Comparison of ENCODE assay signal across 17 mouse cellular contexts in genomic region chr16:53095396-53095929, GRCm38 (mm10).
A peak's percentile ranks its signal among the peaks of the same experiment; 100 is the strongest.
DNase-seq lines count a peak whose midpoint lies in the region; ATAC-seq and TF ChIP-seq lines count a peak whose summit lies in the region.
"Had no signal": no experiment of that assay in that cellular context is flagged by ENCODE, and none has a peak within 500 bp of the region (broad histone marks: within the 10 kb centered on the region; RNA-seq: fewer than 3 reads in every experiment).

No protein-coding gene starts in this region.

- H3K9me3 ChIP-seq in intestine, embryonic 16.5 days (ENCODE audit: control insufficient read depth, low read length), result no peaks in the 10 kb centered on the region
- no peaks in the 10 kb centered on the region for H3K9me3 ChIP-seq in intestine, embryonic 15.5 days
- no peaks in the 10 kb centered on the region for H3K9me3 ChIP-seq in lung, embryonic 16.5 days (ENCODE audit: control insufficient read depth, low read length)
- no peaks in the 10 kb centered on the region for H3K9me3 ChIP-seq in embryonic facial prominence, embryonic 13.5 days
- H3K9me3 ChIP-seq in midbrain, embryonic 15.5 days, result no peaks in the 10 kb centered on the region
- H3K9me3 ChIP-seq in forebrain, embryonic 16.5 days (ENCODE audit: control insufficient read depth, low read length), result no peaks in the 10 kb centered on the region
- H3K9me3 ChIP-seq: forebrain, embryonic 10.5 days; heart, embryonic 13.5 days; midbrain, embryonic 13.5 days had no signal

- no peak for TF ChIP-seq POLR2A in lung, adult 2 months (IDR thresholded peaks at IDR 0.05; ENCODE audit: borderline replicate concordance, extremely low read depth, low read depth, low read length)

- WGBS in intestine, embryonic 16.5 days, result 48% methylated on average over 2 of the region's 2 CpGs
- WGBS in intestine, embryonic 15.5 days, result 44% methylated on average over 2 of the region's 2 CpGs
- WGBS in lung, embryonic 16.5 days, result 38% methylated on average over 2 of the region's 2 CpGs
- 44% methylated on average over 2 of the region's 2 CpGs for WGBS in lung, adult 2 months
- 24% methylated on average over 2 of the region's 2 CpGs for WGBS in embryonic facial prominence, embryonic 13.5 days
- WGBS in midbrain, embryonic 15.5 days, result 72% methylated on average over 2 of the region's 2 CpGs
- WGBS in forebrain, embryonic 16.5 days, result 63% methylated on average over 2 of the region's 2 CpGs

- H3K4me3 ChIP-seq in intestine, embryonic 16.5 days (ENCODE audit: low read length), result no peak overlapping the region
- no peak overlapping the region for H3K4me3 ChIP-seq in intestine, embryonic 15.5 days (replicated peaks)
- H3K4me3 ChIP-seq in lung, embryonic 16.5 days (ENCODE audit: low read length), result no peak overlapping the region
- H3K4me3 ChIP-seq in lung, adult 2 months (replicated peaks; ENCODE audit: extremely low read depth, low read depth, low read length), result no peak overlapping the region
- H3K4me3 ChIP-seq in embryonic facial prominence, embryonic 13.5 days, result no peak overlapping the region
- no peak overlapping the region for H3K4me3 ChIP-seq in midbrain, embryonic 15.5 days
- no peak overlapping the region for H3K4me3 ChIP-seq in forebrain, embryonic 16.5 days (replicated peaks; ENCODE audit: low read length)
- H3K4me3 ChIP-seq: forebrain, embryonic 10.5 days; heart, embryonic 13.5 days; midbrain, embryonic 13.5 days had no signal

- H3K9ac ChIP-seq in intestine, embryonic 16.5 days (ENCODE audit: low read depth, low read length), result no peak overlapping the region
- H3K9ac ChIP-seq in intestine, embryonic 15.5 days, result no peak overlapping the region
- H3K9ac ChIP-seq in lung, embryonic 16.5 days (ENCODE audit: low read length), result no peak overlapping the region
- H3K9ac ChIP-seq in embryonic facial prominence, embryonic 13.5 days, result no peak overlapping the region
- no peak overlapping the region for H3K9ac ChIP-seq in midbrain, embryonic 15.5 days
- no peak overlapping the region for H3K9ac ChIP-seq in forebrain, embryonic 16.5 days (replicated peaks; ENCODE audit: low read depth, low read length)
- H3K9ac ChIP-seq: heart, embryonic 13.5 days; liver, postnatal 0 days; midbrain, embryonic 13.5 days had no signal

- no peak overlapping the region for H3K4me2 ChIP-seq in intestine, embryonic 16.5 days (ENCODE audit: low read depth, low read length)
- H3K4me2 ChIP-seq in intestine, embryonic 15.5 days (replicated peaks), result no peak overlapping the region
- H3K4me2 ChIP-seq in lung, embryonic 16.5 days (ENCODE audit: low read depth, low read length), result no peak overlapping the region
- H3K4me2 ChIP-seq in embryonic facial prominence, embryonic 13.5 days, result no peak overlapping the region
- no peak overlapping the region for H3K4me2 ChIP-seq in midbrain, embryonic 15.5 days
- H3K4me2 ChIP-seq in forebrain, embryonic 16.5 days (ENCODE audit: low read length), result no peak overlapping the region
- H3K4me2 ChIP-seq: heart, embryonic 13.5 days; midbrain, embryonic 13.5 days had no signal

- H3K27me3 ChIP-seq in intestine, embryonic 16.5 days (replicated peaks; ENCODE audit: control insufficient read depth, insufficient read depth, low read length), result no peaks in the 10 kb centered on the region
- no peaks in the 10 kb centered on the region for H3K27me3 ChIP-seq in intestine, embryonic 15.5 days (replicated peaks)
- H3K27me3 ChIP-seq in lung, embryonic 16.5 days (ENCODE audit: control insufficient read depth, insufficient read depth, low read depth, low read length), result no peaks in the 10 kb centered on the region
- H3K27me3 ChIP-seq in embryonic facial prominence, embryonic 13.5 days, result no peaks in the 10 kb centered on the region
- H3K27me3 ChIP-seq in midbrain, embryonic 15.5 days (replicated peaks), result no peaks in the 10 kb centered on the region
- H3K27me3 ChIP-seq in forebrain, embryonic 16.5 days (replicated peaks; ENCODE audit: control insufficient read depth, insufficient read depth, low read length), result no peaks in the 10 kb centered on the region
- H3K27me3 ChIP-seq: heart, embryonic 13.5 days; midbrain, embryonic 13.5 days had no signal

- no peaks in the 10 kb centered on the region for H3K4me1 ChIP-seq in intestine, embryonic 16.5 days (ENCODE audit: control insufficient read depth, insufficient read depth, low read length)
- H3K4me1 ChIP-seq in intestine, embryonic 15.5 days (replicated peaks), result no peaks in the 10 kb centered on the region
- no peaks in the 10 kb centered on the region for H3K4me1 ChIP-seq in lung, embryonic 16.5 days (replicated peaks; ENCODE audit: control insufficient read depth, insufficient read depth, low read length)
- H3K4me1 ChIP-seq in lung, adult 2 months (ENCODE audit: control insufficient read depth, insufficient read depth, low read length), result no peaks in the 10 kb centered on the region
- H3K4me1 ChIP-seq in embryonic facial prominence, embryonic 13.5 days, result no peaks in the 10 kb centered on the region
- H3K4me1 ChIP-seq in midbrain, embryonic 15.5 days, result no peaks in the 10 kb centered on the region
- H3K4me1 ChIP-seq in forebrain, embryonic 16.5 days (replicated peaks; ENCODE audit: control insufficient read depth, insufficient read depth, low read length), result no peaks in the 10 kb centered on the region
- H3K4me1 ChIP-seq: forebrain, embryonic 10.5 days; heart, embryonic 13.5 days; midbrain, embryonic 13.5 days had no signal

- TF ChIP-seq CTCF in lung, adult 2 months (IDR thresholded peaks at IDR 0.05; ENCODE audit: insufficient read depth, low read length), result no peak

- ATAC-seq in intestine, embryonic 16.5 days, result peak; percentile 31; the same call in 1 of the 2 replicates
- ATAC-seq in intestine, embryonic 15.5 days, result no peak
- peak; percentile 70 for ATAC-seq in lung, embryonic 16.5 days (ENCODE audit: low read depth)
- ATAC-seq in embryonic facial prominence, embryonic 13.5 days (ENCODE audit: insufficient number of reproducible peaks, insufficient read depth, low FRiP score, low TSS enrichment, low read depth), result 0 out of 2 replicates have a peak, but pooled peaks have one; percentile 20
- ATAC-seq in midbrain, embryonic 15.5 days (replicated peaks), result no peak
- ATAC-seq in forebrain, embryonic 16.5 days, result no peak
- ATAC-seq: hindbrain, postnatal 0 days; liver, postnatal 0 days; midbrain, embryonic 13.5 days had no signal

- H3K27ac ChIP-seq in intestine, embryonic 16.5 days (ENCODE audit: low read length), result no peak overlapping the region
- no peak overlapping the region for H3K27ac ChIP-seq in intestine, embryonic 15.5 days
- no peak overlapping the region for H3K27ac ChIP-seq in lung, embryonic 16.5 days (ENCODE audit: low read length)
- H3K27ac ChIP-seq in embryonic facial prominence, embryonic 13.5 days, result no peak overlapping the region
- no peak overlapping the region for H3K27ac ChIP-seq in midbrain, embryonic 15.5 days
- H3K27ac ChIP-seq in forebrain, embryonic 16.5 days (ENCODE audit: low read length), result no peak overlapping the region
- H3K27ac ChIP-seq: forebrain, embryonic 10.5 days; heart, embryonic 13.5 days; hindbrain, postnatal 0 days; midbrain, embryonic 13.5 days had no signal

- DNase-seq in lung, adult 2 months, result no peak
- DNase-seq: cerebellum, adult 18-20 months; cerebellum, postnatal 36 days; gastrocnemius, postnatal 10 days; heart, adult 11 months; kidney, adult 8-10 months; liver, postnatal 0 days had no signal

- no peaks in the 10 kb centered on the region for H3K36me3 ChIP-seq in intestine, embryonic 16.5 days (ENCODE audit: control insufficient read depth, insufficient read depth, low read length)
- H3K36me3 ChIP-seq in intestine, embryonic 15.5 days, result no peaks in the 10 kb centered on the region
- H3K36me3 ChIP-seq in lung, embryonic 16.5 days (ENCODE audit: control insufficient read depth, insufficient read depth, low read length), result no peaks in the 10 kb centered on the region
- H3K36me3 ChIP-seq in embryonic facial prominence, embryonic 13.5 days, result no peaks in the 10 kb centered on the region
- no peaks in the 10 kb centered on the region for H3K36me3 ChIP-seq in midbrain, embryonic 15.5 days (replicated peaks)
- no peaks in the 10 kb centered on the region for H3K36me3 ChIP-seq in forebrain, embryonic 16.5 days (ENCODE audit: control insufficient read depth, insufficient read depth)
- H3K36me3 ChIP-seq: forebrain, embryonic 10.5 days; heart, embryonic 13.5 days; midbrain, embryonic 13.5 days had no signal

Comparison
In these comparisons a context has a peak if more than half of its experiments do, and no peak if none do; other contexts are left out.
1. ATAC-seq: peak in intestine, embryonic 16.5 days (single experiment), lung, embryonic 16.5 days (single experiment) and embryonic facial prominence, embryonic 13.5 days (single experiment); none in intestine, embryonic 15.5 days (single experiment), midbrain, embryonic 15.5 days (single experiment) and forebrain, embryonic 16.5 days (single experiment).